Mouse (Mus musculus) left cerebral cortex, adult 11 months (tissue): ENCODE data around the gene Ocm.
"Not testable (repeated sequence)": the region's sequence is repeated elsewhere in the genome, so short reads cannot be mapped to it uniquely, and the experiment has no call there.

Source experiments
- DNase-seq: peaks from one replicate; pipeline ENCODE4 v3.0.0; 2022; ENCODE audit warnings: low spot score

Ocm gene

DNA sequence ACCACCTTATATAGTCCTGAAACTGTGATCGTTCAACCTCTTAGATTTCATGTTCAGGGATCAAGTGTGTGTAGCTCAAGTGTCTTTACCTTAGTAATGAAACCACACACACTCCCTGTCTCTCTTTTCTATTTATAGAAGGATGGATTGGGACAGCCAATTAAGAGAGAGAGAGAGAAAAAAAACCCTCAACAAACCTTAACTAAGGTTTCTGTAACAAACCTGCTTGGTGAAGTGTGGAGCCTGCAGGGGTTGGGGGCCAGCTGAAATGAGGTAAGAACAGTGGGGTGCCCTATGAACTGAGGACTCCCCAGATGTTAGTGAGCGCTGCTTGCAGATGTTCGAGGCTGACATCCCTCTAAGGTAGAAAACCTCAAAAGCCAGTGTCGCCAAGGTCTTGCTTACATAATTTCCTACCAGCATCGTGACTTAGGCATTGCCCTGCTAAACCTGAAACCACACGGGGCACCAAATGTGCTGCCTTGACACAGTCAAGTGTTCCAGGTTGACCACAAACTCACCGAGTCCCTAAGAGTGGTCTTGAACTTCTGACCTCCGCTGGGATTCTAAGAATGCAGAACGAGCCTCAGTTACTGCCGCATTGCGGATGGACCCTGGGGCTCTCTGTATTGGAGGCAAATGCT lies at the start of gene Ocm:
TSS of gene Ocm (minus strand) at position 51 of the 644 bp plus-strand sequence.
- no peak for DNase-seq

DNA sequence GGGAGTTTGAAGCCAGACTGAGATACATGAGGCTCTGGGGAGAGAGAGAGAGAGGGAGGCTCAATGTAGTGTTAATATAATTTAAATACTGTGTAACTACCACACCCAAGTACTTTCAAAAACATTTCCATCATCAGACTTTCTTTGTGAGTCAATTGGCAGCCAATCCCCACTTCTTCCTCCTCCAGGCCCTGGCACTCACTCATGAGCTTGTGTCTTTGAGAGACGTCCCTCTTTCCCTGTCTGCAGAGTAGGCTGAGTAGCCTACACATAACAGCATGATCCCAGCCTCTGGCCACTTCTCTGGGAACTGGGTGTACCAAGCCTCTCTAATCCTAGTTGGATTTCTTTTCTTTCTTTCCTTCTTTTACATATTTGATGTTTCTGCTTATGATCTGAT lies 44.8 kb upstream of the Ocm start:
- no peak for DNase-seq

DNA sequence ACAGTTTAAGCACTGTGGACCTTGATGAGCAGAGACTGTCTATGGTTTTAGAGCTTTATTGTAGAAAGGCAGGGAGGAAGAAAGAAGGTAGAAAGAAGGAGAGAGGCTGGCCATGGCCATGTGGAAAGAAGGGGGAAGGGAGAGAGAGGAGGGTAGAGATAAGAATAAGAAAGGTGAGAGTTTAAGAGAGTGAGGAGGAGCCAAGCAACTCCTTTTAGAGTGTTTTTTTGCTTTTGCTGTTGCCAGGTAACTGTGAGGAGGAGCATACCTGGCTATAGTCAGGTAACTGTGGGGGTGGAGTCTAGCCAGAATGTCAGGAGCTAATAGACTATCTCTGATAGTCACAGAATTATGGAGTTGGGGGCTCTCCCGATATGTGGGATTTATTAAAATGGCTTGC lies 43.6 kb upstream of the Ocm start:
- DNase-seq: no peak

DNA sequence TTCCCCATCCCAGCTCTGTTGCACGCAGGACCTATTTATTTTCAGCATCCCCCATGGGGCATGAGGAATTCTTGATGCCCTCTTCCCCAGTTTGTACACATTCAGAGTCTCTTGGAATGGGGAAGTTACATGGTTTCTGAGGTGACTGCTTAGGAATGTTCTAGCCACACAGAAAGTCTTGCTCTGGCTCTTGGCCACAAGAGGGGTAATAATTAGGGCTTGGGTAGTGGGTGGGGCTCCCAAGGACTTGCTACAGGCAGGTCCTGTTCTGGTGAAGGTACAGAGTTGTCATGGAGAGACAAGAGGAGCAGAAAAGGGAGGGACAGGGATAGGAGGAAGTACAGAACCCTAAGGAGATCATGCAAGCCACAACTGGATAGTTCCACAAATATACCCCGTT lies 39.6 kb upstream of the Ocm start:
- DNase-seq: no peak

DNA sequence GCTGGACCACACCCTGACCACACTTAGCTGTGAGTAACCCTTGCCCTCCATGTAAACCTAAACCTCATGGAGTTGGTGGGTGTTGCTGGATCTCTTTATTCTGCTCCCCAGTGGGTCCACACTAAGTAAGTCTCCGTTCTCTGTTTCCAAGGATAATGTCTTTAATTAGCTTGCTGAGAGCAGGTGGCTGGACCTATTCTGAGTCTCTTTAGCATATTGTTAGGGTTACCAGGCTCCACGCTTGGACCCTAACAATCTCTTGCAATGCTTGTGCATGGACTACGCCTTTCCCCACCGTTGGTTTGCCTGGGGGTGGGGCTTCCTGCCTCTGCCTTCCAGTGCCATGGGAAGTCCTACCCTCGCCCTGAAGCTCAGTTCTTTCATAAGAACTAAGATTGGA lies 37.6 kb upstream of the Ocm start:
- DNase-seq: no peak

DNA sequence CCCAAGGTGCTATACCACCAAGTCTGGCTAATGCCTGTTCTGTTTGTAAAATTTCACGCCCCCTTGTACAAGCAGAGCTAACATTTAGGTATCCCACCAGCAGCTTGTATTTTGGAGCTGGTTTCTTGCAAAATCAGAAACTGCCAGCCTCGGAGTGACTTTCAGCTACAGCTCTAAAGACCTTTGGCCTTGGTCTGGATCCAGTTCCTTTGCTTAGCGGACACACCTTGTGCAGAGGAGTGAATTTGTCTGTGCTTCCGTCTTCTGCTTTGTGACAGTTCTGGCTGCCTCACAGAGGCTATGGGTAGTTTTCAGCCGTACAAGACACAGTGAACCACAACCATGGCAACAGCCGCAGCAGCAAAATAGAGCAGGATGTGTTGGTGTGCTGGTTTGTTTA lies 27.9 kb upstream of the Ocm start:
- DNase-seq: no peak

DNA sequence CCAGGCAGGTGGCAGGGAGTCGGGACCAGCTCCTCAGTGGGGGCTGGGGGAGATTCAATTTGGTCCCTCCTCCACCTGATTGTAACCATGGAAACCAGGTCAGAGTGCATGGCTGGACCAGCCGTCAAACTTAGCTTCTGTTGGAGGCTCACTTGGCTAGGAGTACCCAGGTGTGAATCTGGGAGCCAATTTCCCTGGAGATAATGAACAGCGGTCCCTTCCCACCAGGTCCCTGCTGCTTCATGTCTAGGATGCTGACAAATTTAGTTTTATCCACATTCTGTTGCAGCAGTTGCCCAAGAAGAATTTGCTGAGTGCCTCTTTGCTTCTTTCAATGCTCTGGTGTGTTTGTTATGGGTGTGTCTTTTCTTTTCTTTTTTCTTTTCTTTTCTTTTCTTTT lies 27.0 kb upstream of the Ocm start:
- no peak for DNase-seq

DNA sequence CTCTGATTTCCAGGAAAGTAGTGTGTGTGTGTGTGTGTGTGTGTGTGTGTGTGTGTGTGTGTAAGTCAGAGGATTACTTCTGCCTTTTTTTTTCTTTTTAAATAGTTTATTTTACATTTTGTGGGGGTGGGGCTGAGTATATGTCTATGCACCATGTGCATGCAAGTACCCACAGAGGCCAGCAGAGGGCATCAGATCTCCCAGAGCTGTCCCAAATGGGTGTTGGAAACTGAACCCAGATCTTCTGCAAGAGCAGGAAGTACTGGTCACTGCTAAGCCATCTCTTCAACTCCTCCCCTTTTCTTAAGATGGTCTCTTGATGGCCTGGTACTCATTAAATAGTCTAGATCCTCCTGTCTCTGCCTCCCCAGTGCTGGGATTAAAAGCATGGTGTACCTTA lies 24.8 kb upstream of the Ocm start:
- DNase-seq: no peak

DNA sequence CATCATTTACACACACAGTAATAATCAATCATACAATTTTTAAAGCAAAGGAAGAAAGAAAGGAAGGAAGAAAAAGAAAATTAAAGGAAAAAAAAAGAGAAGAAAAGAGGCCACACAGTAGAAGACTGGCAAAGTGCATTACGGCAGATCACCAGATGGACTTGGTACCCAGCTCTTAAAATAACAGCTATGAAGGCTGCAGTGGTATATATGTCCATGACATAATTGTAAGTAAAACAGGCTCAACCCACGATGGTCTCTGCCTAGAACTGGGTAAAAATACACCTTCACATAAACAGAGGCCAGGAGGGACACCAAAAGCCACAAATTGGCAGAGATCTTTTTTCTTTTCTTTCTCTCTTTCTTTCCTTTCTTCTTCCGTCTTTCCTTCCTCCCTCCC lies 23.4 kb upstream of the Ocm start:
- DNase-seq: no peak

DNA sequence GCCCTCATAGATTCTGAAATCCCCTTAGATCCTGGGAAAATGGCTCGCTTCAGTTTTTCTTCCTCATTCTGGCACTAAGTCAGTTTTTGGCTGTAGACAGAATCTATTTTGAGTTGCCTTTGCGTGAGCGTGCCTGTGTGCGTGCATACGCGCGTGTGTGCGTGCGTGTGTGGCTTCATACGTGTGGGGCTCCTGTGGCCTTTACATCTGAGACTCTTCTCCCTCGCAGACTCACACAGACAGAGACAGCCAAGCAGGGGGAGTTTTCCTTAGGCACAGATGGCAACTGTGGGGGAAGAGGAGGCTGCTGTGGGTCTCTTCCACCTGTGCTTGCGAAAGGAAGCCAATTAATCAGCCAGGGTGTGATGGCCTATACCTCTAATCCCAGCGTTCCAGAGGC lies 20.9 kb upstream of the Ocm start:
- peak; percentile 27 for DNase-seq

DNA sequence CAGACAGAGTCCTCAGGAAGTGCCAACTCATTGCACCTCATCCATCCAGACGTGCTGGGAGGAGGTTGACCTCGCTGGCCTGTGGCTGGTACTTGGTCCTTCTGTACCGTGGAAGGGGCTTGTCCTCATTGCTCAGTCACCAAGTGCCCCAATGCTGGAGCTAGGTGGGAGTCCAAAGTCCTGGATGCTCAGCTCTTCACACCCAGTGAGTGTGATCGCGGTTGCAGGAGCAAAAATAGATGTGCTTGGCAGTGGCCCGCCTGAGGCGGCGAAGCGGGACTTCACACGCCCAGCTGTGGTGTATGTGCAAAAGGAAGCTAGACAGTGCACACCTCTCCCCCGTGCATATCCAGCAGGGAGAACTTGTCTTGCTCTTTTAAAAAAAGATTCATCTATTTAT lies 16.7 kb upstream of the Ocm start:
- DNase-seq: no peak

DNA sequence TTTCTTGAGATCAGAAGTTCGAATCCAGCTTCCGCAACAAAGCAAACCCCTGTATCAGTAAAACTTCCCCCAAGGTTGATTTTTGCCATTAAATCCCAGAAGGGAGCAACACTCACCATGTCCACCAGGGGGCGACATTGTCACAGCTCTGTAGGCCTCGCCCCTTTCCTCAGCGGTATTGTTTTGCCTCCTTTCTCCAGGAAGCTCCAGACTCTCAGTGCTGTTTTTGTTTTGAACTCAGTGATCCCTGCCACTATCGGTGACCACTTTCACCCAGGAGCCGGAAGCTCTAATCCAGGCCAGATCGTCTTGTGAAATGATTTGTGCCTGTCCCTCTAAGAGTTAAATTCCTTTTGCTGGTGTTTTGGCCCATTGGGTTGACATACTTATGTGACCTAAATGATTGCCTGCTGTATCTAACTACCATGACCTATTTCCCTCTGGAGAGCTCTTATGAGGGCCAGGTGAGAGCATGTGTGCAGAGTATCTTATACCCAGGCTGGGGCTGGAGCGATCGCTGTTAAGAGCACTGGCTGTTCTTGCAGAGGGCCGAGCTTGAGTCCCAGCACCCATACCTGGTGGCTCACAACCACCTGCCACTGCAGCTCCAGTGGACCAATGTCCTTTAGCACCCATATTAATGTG lies 14.4 kb upstream of the Ocm start:
- peak; percentile 56 for DNase-seq

DNA sequence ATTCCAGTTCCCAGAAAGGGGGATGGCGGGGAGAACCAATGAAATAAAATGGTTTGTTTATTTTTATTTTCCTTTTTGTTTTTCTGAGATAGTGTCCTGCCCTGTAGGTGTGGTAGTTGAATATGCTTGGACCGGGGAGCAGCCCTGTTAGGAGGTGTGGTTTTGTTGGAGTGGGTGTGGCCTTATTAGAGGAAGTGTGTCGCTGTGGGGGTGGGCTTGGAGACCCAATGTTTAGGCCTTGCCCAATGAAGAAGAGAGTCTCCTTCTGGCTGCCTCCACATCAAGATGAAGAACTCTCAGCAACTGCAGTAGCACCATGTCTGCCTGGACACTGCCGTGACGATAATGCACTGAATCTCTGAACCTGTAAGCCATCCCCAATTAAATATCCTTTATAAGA lies 13.4 kb upstream of the Ocm start:
- no peak for DNase-seq

DNA sequence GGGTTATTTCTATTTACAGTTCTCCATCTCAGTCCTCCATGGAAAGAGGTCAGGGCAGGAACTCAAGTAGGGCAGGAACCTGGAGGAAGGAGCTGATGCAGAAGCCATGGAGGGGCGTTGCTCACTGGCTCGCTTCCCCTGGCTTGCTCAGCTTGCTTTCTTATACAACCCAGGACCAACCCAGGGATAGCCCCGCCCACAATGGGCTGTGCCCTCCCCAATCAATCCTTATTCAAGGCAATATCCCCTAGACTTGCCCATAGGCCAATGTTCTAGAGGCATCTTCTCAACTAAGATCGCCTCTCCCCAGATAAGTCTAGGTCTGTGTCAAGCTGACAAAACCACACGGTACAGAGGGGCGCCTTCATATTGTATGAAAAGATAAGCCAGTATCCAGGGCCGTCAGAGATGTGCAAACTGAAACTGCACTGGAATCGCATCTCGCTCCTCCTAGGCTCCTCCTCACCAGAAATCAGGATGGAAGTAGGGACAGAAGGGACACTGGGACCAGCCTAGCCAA lies 12.7 kb upstream of the Ocm start:
- DNase-seq: no peak

DNA sequence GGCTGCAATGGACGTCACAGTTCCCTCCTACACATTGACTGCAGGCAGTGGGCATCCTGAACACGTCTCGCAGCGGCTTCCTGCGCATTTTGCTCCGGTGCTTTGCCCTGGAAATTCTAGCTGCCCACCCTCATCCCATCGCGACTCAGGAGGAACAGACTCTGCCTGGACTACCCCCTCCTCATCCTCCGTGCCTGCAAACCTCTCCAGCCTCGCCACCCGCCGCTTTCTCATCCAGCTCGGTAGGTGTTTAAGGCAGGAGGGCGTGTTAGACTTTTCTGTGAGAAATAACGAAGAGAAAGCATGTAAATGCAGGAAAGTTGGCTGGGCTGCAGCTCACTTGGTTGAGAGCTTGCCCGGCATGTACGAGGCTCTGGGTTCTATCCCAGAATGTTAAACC lies 10.5 kb upstream of the Ocm start:
- no peak for DNase-seq

DNA sequence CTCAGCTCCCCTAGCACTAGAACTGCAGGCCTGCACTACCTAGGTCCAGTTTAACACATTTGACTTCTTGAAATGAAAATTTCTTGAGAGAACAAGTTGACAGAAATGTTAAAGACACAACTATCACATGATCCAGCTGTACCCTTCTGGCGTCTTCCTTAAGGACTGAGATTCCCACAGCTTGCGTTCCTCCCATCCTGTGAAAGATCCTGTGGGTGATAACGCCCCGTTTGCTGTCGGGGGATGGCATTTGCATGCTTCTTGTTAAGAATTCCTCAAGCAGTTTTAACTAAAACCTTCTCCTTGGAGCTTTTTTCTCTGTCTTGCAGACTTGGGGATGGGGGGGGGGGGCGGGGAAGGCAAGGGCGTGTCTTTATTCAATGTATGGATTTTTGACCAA lies 8.1 kb upstream of the Ocm start:
- DNase-seq: no peak

DNA sequence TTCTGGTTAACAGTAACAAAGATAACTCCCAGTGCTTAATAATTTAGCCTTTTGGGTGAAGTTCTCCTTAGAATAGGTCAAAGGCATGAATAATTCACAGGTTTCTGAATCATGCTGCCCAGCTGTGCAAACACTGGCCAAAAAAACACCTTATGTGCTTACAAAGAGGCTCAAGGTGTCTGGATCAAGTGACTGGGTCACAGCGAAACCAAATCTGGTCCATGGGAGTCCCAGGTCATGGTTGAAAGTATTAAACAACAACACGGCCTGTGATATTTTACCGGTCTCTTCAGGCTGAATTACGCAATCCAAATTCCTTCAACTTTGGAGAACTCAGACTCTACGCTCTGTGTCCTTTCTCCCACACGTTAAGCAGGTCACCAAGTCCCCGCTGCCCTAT lies 6.0 kb upstream of the Ocm start:
- no peak for DNase-seq

DNA sequence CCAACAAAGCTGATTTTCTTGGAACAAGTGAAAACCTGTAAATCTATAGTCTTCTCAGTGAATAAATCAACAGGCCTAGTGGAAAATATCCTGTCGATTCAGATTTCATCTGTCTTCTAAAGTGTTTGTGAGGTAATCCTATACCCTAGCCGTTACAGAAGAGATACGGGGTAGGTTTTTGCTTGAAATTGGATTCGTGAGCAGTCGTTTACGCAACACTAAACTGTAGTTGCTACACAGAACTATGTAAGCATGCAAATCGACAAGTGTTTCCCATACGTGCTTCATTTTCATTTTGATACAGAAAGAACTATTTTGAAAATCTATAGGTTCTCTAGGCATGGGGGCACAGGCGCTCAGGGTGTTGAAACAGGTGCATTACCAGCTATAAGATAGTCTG lies 10.6 kb downstream of the Ocm start:
- no peak for DNase-seq

DNA sequence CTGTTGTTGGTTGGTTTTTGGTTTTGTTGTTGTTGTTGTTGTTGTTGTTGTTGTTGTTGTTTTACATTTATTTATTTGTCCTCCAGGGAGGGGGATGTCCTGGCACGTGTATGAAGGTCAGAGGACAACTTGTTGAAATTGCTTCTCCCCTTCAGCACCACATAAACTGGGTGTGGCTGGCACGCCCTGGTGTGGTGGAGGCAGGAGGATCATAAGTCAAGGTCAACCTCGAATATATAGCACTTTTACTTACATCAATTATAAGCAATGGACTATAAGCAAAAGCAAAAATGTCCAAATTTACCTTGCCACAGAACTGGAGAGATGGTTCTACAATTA lies 11.2 kb downstream of the Ocm start:
- DNase-seq: no peak

DNA sequence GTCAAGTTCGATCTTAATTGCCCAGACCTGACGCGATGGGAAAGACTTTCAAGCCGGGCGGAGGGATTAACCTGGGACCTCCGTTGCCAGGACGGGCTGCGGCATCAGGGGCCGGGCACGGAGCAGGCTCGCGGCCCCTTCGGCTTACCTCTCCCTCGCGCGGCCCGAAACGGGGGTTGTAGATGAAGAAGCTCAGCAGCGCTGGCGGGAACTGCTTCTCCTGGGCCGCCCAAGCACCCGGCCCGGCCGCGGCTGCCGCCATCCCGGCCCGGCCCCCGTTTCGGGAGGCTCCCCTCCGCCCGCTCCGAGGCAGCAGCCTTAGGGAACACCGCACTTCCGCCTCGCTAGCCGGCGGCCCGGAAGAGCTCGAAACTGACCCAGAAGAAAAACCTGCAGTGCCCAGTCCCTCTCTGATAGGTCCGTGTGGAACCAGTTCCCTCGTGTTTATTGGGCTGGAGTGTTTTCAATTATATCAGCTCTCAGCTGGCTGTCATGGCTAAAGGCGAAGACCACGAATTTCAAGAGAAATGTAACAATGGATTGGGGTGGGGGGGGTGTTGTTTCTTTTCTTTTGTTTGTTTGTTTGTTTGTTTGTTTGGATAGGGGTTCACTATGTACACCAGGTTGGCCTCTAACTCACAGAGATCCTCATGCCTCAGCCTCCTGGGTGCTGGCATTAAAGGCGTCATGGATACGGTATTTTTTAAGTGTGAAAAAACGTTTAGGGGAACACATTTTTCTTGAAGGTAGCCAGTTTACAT lies 11.7 kb downstream of the Ocm start, which contains the start of gene Ccz1:
TSS of gene Ccz1 (minus strand) at position 327 of the 761 bp plus-strand sequence.
- peak; percentile 68 for DNase-seq

DNA sequence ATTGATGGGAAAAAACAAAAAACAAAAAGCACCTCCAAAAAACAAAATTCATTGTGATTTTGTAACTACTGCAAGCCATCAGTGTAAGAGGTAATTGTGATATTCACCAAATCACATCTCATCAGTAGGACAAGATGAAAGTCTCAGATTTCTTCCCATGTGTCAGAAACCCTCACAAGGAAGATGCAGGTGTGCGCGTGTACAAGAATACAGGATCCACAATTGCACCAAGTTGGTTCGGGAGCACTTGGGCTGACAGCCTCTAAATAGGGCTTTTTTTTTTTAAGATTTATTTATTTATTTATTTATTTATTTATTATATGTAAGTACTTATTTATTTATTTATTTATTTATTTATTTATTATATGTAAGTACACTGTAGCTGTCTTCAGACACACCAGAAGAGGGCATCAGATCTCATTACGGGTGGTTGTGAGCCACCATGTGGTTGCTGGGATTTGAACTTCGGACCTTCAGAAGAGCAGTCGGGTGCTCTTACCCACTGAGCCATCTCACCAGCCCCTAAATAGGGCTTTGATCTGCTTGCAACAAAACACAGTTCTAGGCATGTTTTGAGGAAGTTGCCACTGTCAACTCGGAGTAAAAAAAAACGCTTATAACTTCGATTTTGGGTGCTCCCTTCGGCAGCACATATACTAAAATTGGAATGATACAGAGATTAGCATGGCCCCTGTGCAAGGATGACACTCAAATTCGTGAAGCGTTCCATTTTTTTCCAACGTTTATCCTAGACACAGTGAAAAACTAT lies 12.9 kb downstream of the Ocm start:
- DNase-seq: not testable (repeated sequence)

DNA sequence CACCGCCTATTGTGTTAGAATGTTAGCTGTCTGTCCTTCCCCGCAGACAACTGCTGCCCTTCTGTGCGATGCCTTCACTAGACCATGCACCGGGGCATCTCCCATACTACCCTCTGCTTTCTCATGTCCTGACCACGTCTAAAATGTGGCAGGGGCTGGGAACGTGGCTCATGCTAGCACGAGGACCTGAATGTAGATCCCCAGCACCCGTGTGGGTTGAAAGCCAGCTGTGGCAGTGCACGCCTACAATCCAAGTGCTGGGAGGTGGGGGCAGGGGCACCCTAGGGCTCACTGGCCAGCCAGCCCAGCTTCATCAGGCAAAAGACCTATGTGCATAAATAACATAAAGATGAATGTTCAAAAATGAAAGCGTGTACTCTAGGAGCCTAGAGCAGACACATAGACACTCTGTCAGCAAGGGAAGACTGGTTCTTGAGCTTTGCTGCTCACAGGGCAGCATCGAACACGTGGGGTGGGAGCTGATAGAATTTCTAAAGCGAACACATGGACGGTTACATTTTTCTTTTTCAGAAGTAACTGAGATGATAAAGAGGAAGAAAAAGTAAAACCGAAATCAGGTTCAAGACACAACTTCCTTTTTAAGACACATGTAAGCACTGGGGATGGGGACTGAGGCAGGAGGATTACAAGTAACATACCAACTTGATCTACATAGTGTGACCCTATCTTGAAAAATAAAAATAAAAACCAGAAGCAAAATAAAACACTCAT lies 23.8 kb downstream of the Ocm start:
- no peak for DNase-seq
